In the genomic region with DNA sequence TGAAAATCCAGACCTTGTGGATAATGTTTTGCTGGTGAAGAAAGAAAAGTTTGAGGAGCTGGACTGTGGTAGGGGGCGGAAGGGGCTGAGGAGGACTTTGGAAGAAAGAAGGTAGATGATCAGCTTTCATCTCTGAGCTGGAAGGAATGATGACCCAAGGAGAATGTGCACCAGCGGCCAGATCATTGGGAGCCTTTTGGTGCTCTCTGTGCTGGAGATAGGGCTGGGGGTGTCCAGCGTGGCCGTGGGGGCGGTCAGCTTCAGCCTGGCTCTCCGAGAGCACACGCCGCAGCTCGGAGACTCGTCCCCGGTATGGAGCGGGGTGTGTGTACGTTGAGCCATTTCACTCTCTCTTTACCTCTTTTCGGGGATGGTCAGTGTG, we compare ENCODE assay signal across 9 mouse cellular contexts. TPM values are rescaled to one million over a fixed set of nuclear protein-coding genes. Genes with fewer than 3 reads are reported as not detected.
A peak's percentile ranks its signal among the peaks of the same experiment; 100 is the strongest.
DNase-seq lines count a peak whose midpoint lies in the region; ATAC-seq and TF ChIP-seq lines count a peak whose summit lies in the region.
"Had no signal": no experiment of that assay in that cellular context is flagged by ENCODE, and none has a peak within 500 bp of the region (broad histone marks: within the 10 kb centered on the region; RNA-seq: fewer than 3 reads in every experiment).

No protein-coding gene starts in this region.

- no peak for DNase-seq in gastrocnemius, adult 2 months
- no peak for DNase-seq in gastrocnemius, postnatal 14 days
- DNase-seq in limb, embryonic 11.5 days (ENCODE audit: low spot score): peak; percentile 37
- peak; percentile 7 to 14 for DNase-seq in right cerebral cortex, postnatal 36 days (ENCODE audit: low spot score in 2 of 2)
- no peak for DNase-seq in thymus, postnatal 0 days (ENCODE audit: low spot score)
- DNase-seq in kidney, adult 2 months: no peak

- no peak for TF ChIP-seq CTCF in gastrocnemius, adult 2 months (IDR thresholded peaks at IDR 0.05)
- no peak for TF ChIP-seq CTCF in E14TG2a.4 (conservative IDR thresholded peaks at IDR 0.05; ENCODE audit: low read length)
- TF ChIP-seq CTCF in kidney, adult 2 months (conservative IDR thresholded peaks at IDR 0.05; ENCODE audit: insufficient read depth, insufficient read length, low read depth, low read length): no peak

- H3K4me1 ChIP-seq in E14TG2a.4 (replicated peaks; ENCODE audit: low read depth, low read length): peaks cover 13% of the 10 kb centered on the region
- peaks cover 4% of the 10 kb centered on the region; the same call in 1 of the 2 replicates for H3K4me1 ChIP-seq in forebrain, embryonic 12.5 days
- H3K4me1 ChIP-seq in limb, embryonic 11.5 days (ENCODE audit: control insufficient read depth, insufficient read depth, low read length): no peaks in the 10 kb centered on the region
- H3K4me1 ChIP-seq in kidney, adult 2 months (ENCODE audit: control insufficient read depth, insufficient read depth, low read length): no peaks in the 10 kb centered on the region

- ATAC-seq in forebrain, embryonic 12.5 days (ENCODE audit: low FRiP score): peak; percentile 85
- 0 out of 2 replicates have a peak, but pooled peaks have one; percentile 46 for ATAC-seq in limb, embryonic 11.5 days (ENCODE audit: insufficient number of reproducible peaks, low FRiP score, low TSS enrichment, low read depth)

- no peaks in the 10 kb centered on the region for H3K36me3 ChIP-seq in E14TG2a.4 (ENCODE audit: insufficient read depth, low read length)
- no peaks in the 10 kb centered on the region for H3K36me3 ChIP-seq in forebrain, embryonic 12.5 days (replicated peaks)
- no peaks in the 10 kb centered on the region for H3K36me3 ChIP-seq in limb, embryonic 11.5 days (ENCODE audit: control insufficient read depth, insufficient read depth, low read length)
- H3K36me3 ChIP-seq in kidney, adult 2 months (ENCODE audit: control insufficient read depth, insufficient read depth, low read length): no peaks in the 10 kb centered on the region

- H3K27me3 ChIP-seq in E14TG2a.4 (ENCODE audit: insufficient read depth, low read length): peaks cover 24% of the 10 kb centered on the region
- no peaks in the 10 kb centered on the region for H3K27me3 ChIP-seq in forebrain, embryonic 12.5 days
- H3K27me3 ChIP-seq in limb, embryonic 11.5 days (ENCODE audit: control insufficient read depth, insufficient read depth, low read length): peaks cover 9% of the 10 kb centered on the region; the same call in 1 of the 2 replicates
- H3K27me3 ChIP-seq in kidney, adult 2 months (replicated peaks; ENCODE audit: control insufficient read depth, insufficient read depth, low read length): no peaks in the 10 kb centered on the region
- H3K27me3 ChIP-seq: CH12.LX had no signal

- H3K4me2 ChIP-seq in forebrain, embryonic 12.5 days: peak overlapping the region; percentile 79
- peak overlapping the region; percentile 66 for H3K4me2 ChIP-seq in limb, embryonic 11.5 days (ENCODE audit: low read depth, severe bottlenecking)

- intact Hi-C loops in gastrocnemius, adult 2 months (cut with DNase I): no loop called here
- intact Hi-C loops in gastrocnemius, postnatal 14 days (cut with DNase I; ENCODE audit: low total_unique reads): no loop called here

- H3K9ac ChIP-seq in forebrain, embryonic 12.5 days: peak overlapping the region; percentile 72
- 0 out of 2 replicates have a peak overlapping the region, but pooled peaks have one; percentile 12 for H3K9ac ChIP-seq in limb, embryonic 11.5 days (ENCODE audit: low read length)

- TF ChIP-seq POLR2A in kidney, adult 2 months (IDR thresholded peaks at IDR 0.05; ENCODE audit: low read depth, low read length): no peak

- H3K27ac ChIP-seq in gastrocnemius, adult 2 months: no peak overlapping the region
- no peak overlapping the region for H3K27ac ChIP-seq in forebrain, embryonic 12.5 days
- H3K27ac ChIP-seq in limb, embryonic 11.5 days (replicated peaks; ENCODE audit: low read depth, low read length): no peak overlapping the region
- no peak overlapping the region for H3K27ac ChIP-seq in kidney, adult 2 months (ENCODE audit: insufficient read depth, low read depth, low read length)

- no peaks in the 10 kb centered on the region for H3K9me3 ChIP-seq in E14TG2a.4 (ENCODE audit: low read length)
- no peaks in the 10 kb centered on the region for H3K9me3 ChIP-seq in forebrain, embryonic 12.5 days
- H3K9me3 ChIP-seq in limb, embryonic 11.5 days (ENCODE audit: control insufficient read depth, low read length): no peaks in the 10 kb centered on the region

- peak overlapping the region; percentile 48 for H3K4me3 ChIP-seq in gastrocnemius, adult 2 months
- peak overlapping the region; percentile 71 for H3K4me3 ChIP-seq in E14TG2a.4 (replicated peaks; ENCODE audit: low read length)
- H3K4me3 ChIP-seq in forebrain, embryonic 12.5 days (replicated peaks): peak overlapping the region; percentile 58
- peak overlapping the region; percentile 29 for H3K4me3 ChIP-seq in limb, embryonic 11.5 days (ENCODE audit: low read depth, low read length)
- H3K4me3 ChIP-seq in kidney, adult 2 months (ENCODE audit: insufficient read depth, low read depth, low read length): no peak overlapping the region

- WGBS in forebrain, embryonic 12.5 days: 3% methylated on average over 14 of the region's 14 CpGs
- WGBS in limb, embryonic 11.5 days: 6% methylated on average over 14 of the region's 14 CpGs
- 3% methylated on average over 14 of the region's 14 CpGs for WGBS in kidney, adult 2 months

RNA-seq across cellular contexts. Expression of gene Tmem196, which starts 0.7 kb away (rescaled TPM):
- total RNA-seq in gastrocnemius, adult 2 months (2021): not detected
- under 1 TPM; 0.18 to 0.20 TPM for total RNA-seq in gastrocnemius, postnatal 14 days (2021)
- 3.6 and 4.2 TPM in 2 replicates for polyA plus RNA-seq in forebrain, embryonic 12.5 days (2016; fragmentation: Nextera tagmentation; extraction: Ambion mirVana)
- 0.21 TPM in 1 of 2 replicates, not detected in the other for polyA plus RNA-seq in limb, embryonic 11.5 days (2014; fragmentation: Nextera tagmentation; extraction: Ambion mirVana)
- 0.06 and 0.08 TPM in 2 replicates for polyA plus RNA-seq in thymus, postnatal 0 days (2015; fragmentation: Nextera tagmentation; extraction: Ambion mirVana)
- not detected in 2 replicates for polyA plus RNA-seq in kidney, adult 2 months (2012; rRNA removed)
- total RNA-seq: CH12.LX had no signal

Comparison
In these comparisons a context has a peak if more than half of its experiments do, and no peak if none do; other contexts are left out.
1. DNase-seq: peak in limb, embryonic 11.5 days (single experiment) and right cerebral cortex, postnatal 36 days (2 of 2); none in gastrocnemius, adult 2 months (single experiment), gastrocnemius, postnatal 14 days (single experiment), thymus, postnatal 0 days (single experiment) and kidney, adult 2 months (single experiment).